8 mouse cellular contexts compared by ENCODE assay signal in the genomic region with DNA sequence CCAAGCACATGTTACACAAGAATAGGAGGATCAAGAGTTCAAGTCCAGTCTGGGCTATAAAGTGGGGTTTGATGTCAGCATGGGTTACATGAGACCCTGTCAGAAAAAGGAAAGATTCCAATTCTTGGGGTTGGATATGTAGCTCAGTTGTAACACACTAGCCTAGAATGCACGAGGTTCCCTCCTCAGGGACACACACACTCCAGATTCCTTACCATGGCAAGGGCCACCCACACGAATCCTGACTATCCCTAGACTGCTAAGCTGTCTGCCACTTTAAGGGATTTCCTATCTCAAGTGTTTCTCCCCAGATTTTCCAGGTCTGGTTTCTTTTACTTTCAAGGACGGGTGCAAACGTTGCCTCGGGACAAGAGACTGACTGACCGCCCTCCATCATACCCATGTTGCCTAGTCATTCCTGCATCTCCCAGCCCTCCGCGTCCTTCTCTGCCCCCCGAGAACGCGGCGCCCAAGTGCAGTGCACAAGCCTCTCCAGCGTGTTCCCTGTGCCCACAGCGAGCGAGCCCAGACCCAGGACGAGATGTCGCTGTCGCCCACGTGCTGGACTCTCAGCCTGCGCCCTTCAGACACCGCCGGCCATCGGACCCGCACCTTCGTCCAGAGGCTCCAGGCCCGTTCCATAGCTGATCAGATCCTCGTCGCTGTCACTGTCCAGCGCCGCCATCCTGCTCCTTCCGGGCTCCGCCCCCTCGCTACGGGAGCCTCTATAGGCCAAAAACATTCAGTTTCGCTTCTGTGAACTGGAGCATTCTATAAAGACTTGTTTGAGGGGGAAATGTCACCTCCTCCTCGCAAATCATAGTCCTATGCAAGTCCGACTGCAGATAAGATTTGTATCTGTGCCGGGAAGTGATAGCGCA. TPM values are rescaled to one million over a fixed set of nuclear protein-coding genes. Genes with fewer than 3 reads are reported as not detected.
DNase-seq lines count a peak whose midpoint lies in the region.

A gene (minus strand): TSS at position 712 of the 881 bp plus-strand sequence.

- H3K9me3 ChIP-seq in megakaryocyte, embryonic 14.5 days: no peaks in the 10 kb centered on the region

- peak; percentile 92 to 99 for DNase-seq in adrenal gland, adult (ENCODE audit: inconsistent age in 2 of 2, low spot score in 1 of 2)
- DNase-seq in embryo, embryonic 10 days (ENCODE audit: low spot score): peak; percentile 92
- DNase-seq in gastrocnemius, postnatal 10 days: peak; percentile 96
- peak; percentile 95 for DNase-seq in induced T-regulatory cell, adult 2 months (ENCODE audit: low read depth)
- DNase-seq in left cerebral cortex, adult 9 months (ENCODE audit: low spot score in 2 of 2): peak; percentile 73 to 96
- peak; percentile 98 to 99 for DNase-seq in right cerebral cortex, adult 2 months (ENCODE audit: low spot score in 2 of 2)
- peak; percentile 78 for DNase-seq in urinary bladder, postnatal 10 days (ENCODE audit: low spot score)

- peaks cover 2% of the 10 kb centered on the region for H3K36me3 ChIP-seq in megakaryocyte, embryonic 14.5 days (replicated peaks; ENCODE audit: low read length)

- H3K4me1 ChIP-seq in megakaryocyte, embryonic 14.5 days: peaks cover 35% of the 10 kb centered on the region

- peaks cover under 1% of the 10 kb centered on the region for H3K27me3 ChIP-seq in megakaryocyte, embryonic 14.5 days (replicated peaks)

- H3K4me3 ChIP-seq in megakaryocyte, embryonic 14.5 days (replicated peaks): peak within 1 kb of the TSS; percentile 100

RNA-seq across cellular contexts. Expression of the gene that starts here (rescaled TPM):
- 1 to 10 TPM; 8.8 TPM for total RNA-seq in gastrocnemius, postnatal 10 days (2021)
- 4.0 and 8.6 TPM in 2 replicates for polyA plus RNA-seq in megakaryocyte, embryonic 14.5 days (2012; ENCODE audit: insufficient read depth, low replicate concordance)

Comparison
In these comparisons a context has a peak if more than half of its experiments do, and no peak if none do; other contexts are left out.
1. Peak in every context shown above with its lines: DNase-seq and H3K4me3 ChIP-seq.